14 mouse cellular contexts compared by ENCODE assay signal in the genomic region with DNA sequence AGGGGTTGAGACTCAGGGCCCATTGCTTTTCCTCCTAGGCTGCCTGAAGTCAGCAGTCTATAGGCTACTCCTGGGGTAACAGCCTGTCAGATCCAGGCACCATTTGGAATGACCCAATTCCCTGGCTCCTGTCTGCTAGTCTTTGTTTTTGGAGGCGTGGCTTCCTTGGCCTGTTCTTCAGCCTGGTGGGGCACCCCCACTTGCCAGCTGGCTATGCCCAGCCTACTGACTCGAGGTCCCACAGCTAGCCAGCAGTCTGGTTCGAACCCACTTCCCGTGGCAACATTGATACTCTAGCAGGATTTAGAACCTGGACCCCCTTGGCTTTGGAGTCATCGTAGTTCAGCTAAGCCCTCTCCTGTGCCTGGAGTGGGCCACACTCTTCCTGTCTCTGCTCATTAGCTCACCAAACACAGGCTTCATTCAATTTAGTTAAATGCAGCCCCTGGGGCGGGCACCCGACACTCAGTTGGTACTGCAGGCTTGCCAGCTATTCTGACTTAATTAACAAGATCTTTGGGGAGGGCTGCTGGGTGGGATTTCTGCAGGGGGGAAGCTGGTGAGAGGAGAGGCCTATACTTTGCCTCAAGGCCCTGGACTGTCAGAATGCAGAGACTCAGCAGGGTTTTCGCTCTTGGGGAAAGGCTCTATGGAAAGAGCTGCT.
DNase-seq lines count a peak whose midpoint lies in the region; ATAC-seq and TF ChIP-seq lines count a peak whose summit lies in the region.
"Had no signal": no experiment of that assay in that cellular context is flagged by ENCODE, and none has a peak within 500 bp of the region (broad histone marks: within the 10 kb centered on the region; RNA-seq: fewer than 3 reads in every experiment).

No protein-coding gene starts in this region.

- H3K4me1 ChIP-seq in midbrain, postnatal 0 days (ENCODE audit: insufficient read depth, low read length), result no peaks in the 10 kb centered on the region; the same call in 1 of the 2 replicates

- H3K27ac ChIP-seq in midbrain, postnatal 0 days (ENCODE audit: low read depth, low read length), result no peak overlapping the region
- H3K27ac ChIP-seq: liver, embryonic 15.5 days had no signal

- ATAC-seq in cerebellum, adult (ENCODE audit: insufficient number of reproducible peaks, low FRiP score, low TSS enrichment), result peak; percentile 70
- no peak for ATAC-seq in midbrain, postnatal 0 days (ENCODE audit: low FRiP score)
- ATAC-seq in granulocyte monocyte progenitor cell, adult 5-6 weeks (replicated peaks; ENCODE audit: poor library complexity, severe bottlenecking), result no peak

- no peaks in the 10 kb centered on the region for H3K27me3 ChIP-seq in midbrain, postnatal 0 days (ENCODE audit: insufficient read depth, low read length)

- WGBS in midbrain, postnatal 0 days, result 59% methylated on average over 8 of the region's 8 CpGs

- no peak overlapping the region for H3K4me2 ChIP-seq in midbrain, postnatal 0 days (ENCODE audit: low read depth, low read length, poor library complexity, severe bottlenecking)
- H3K4me2 ChIP-seq: limb, embryonic 12.5 days; liver, embryonic 15.5 days had no signal

- no peaks in the 10 kb centered on the region for H3K36me3 ChIP-seq in midbrain, postnatal 0 days (ENCODE audit: insufficient read depth, low read length)
- H3K36me3 ChIP-seq: G1E; limb, embryonic 12.5 days; liver, embryonic 15.5 days had no signal

- peak; percentile 20 for DNase-seq in layer of hippocampus, adult 9-11 months
- no peak for DNase-seq in layer of hippocampus, postnatal 36 days
- peak; percentile 70 to 78 for DNase-seq in cerebellum, postnatal 25 days
- DNase-seq in midbrain, postnatal 0 days (ENCODE audit: low spot score), result peak; percentile 37
- no peak for DNase-seq in left cerebral cortex, adult 11 months (ENCODE audit: low spot score)
- no peak for DNase-seq in layer of hippocampus, postnatal 10 days (ENCODE audit: low spot score in 2 of 2)
- DNase-seq: heart, adult 18-20 months; heart, postnatal 14 days; thymus, adult 18-20 months had no signal

- H3K4me3 ChIP-seq in midbrain, postnatal 0 days (ENCODE audit: low read depth, low read length), result no peak overlapping the region
- H3K4me3 ChIP-seq: limb, embryonic 12.5 days; liver, embryonic 15.5 days had no signal

- no peak overlapping the region for H3K9ac ChIP-seq in midbrain, postnatal 0 days (replicated peaks; ENCODE audit: low read length, poor library complexity, severe bottlenecking)
- H3K9ac ChIP-seq: limb, embryonic 12.5 days; liver, embryonic 15.5 days had no signal

- no peak for TF ChIP-seq CTCF in midbrain, postnatal 0 days (IDR thresholded peaks at IDR 0.05)

- H3K9me3 ChIP-seq in midbrain, postnatal 0 days (ENCODE audit: low read length), result no peaks in the 10 kb centered on the region
- H3K9me3 ChIP-seq: G1E; limb, embryonic 12.5 days; liver, embryonic 15.5 days had no signal

Comparison
In these comparisons a context has a peak if more than half of its experiments do, and no peak if none do; other contexts are left out.
1. DNase-seq: peak in layer of hippocampus, adult 9-11 months (single experiment), cerebellum, postnatal 25 days (2 of 2) and midbrain, postnatal 0 days (single experiment); none in layer of hippocampus, postnatal 36 days (0 of 2), left cerebral cortex, adult 11 months (single experiment) and layer of hippocampus, postnatal 10 days (0 of 2).